Mouse (Mus musculus) ovary, postnatal 14 days (tissue): ENCODE results near the gene Gfod1.

ENCODE experiments used
- DNase-seq: peaks from one replicate; pipeline ENCODE4 v3.0.0; 2022; ENCODE audit warnings: low spot score

Gfod1 gene

DNA sequence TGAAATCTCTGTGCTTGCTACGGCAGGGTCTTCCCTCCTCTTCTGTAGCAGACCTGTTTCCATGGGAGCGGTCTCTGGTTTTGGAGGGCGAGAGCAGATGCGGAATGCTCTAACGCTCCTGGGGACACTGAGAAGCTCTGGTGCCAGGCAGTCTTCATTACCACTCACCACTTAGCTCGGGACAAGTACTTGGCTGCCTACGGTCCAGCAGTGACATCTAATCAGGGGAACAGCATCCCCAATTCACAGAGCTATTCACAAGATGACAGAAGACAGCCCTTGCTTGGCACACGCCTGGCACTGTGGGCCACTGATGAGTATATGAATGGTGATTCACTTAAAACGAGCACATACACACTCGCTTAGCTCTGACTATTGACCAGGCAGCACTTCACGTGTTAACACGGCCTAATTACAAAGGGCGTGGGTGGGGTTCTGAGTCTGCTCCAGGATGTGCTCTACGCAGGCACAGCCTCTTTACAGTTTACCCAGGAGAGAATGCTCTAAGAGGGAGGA lies 151.9 kb downstream of the Gfod1 start:
- DNase-seq: no peak

DNA sequence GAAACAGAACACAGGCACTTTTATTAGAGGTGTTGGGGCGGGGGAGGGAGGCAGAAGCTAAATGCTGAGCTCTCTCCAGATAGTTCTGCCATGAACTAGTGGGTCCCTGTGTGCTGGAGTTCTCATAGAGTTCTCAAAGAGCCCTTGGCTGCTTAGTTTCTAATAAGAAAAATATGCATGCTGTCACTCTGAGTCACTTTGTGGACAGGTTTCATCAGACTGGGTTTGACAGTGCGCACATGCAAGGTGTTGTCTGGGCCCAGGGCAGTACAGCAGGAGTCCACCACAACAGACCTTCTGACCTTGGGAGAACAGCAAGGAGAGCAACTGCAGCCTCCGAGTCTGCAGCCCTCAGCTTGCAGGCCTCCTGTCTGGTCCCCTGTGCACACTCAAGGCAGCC lies 154.3 kb downstream of the Gfod1 start:
- no peak for DNase-seq

DNA sequence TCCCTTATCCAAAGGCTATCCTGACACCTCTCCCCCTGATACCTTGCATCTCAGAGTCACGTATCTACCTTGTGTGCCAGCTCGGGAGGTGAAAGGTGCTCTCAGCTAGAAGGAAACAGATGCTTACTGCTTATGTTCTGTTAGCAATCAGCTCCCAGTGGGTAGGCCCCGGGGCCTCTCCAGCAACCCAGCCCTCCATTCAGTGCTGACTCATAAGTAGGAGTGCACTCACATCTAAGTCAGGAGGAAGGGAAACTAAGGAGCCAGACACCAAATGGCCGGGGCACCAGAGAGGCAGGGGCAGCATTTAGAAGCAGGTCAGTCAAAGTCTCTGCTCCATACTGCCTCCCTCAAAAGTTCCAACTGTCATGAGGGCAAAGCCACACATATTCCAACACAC lies 155.3 kb downstream of the Gfod1 start:
- DNase-seq: no peak

DNA sequence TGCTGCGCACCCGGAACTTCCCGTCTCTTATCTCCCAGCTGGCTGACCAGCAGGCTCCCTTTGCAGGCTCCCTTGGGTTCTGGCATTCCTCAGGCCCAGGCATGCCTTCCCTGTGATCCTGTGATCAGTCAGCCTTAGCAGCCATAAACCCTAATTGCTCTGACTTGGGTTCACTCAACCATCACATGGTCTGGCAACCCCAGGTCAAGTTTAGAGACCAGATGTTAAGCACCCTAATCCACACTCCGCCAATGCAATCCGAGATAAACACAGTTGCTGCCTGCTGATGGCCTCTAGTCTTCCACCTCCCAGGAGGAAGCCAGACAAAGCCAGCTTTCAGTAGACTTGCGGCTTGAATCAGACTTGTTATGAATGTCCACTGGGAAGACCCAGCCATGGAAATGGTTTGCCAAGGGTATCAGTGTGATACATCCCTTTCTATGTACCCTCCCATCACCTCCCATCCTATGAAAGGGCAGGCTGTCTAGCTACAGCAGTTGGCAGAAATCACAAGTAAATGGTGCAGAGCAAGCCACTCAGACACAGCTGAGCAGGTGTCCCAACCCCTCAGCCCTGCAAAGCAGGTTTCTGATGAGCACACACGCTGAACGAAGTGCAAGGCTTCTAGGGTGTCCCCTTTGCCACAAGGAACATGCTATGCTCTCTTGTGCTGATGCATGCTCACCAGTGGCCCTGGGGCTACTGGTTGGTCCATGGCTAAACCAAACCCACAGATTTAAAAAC lies 157.3 kb downstream of the Gfod1 start:
- no peak for DNase-seq
